Mouse (Mus musculus): Measurements from ENCODE around the gene Dmrtb1.

DNA sequence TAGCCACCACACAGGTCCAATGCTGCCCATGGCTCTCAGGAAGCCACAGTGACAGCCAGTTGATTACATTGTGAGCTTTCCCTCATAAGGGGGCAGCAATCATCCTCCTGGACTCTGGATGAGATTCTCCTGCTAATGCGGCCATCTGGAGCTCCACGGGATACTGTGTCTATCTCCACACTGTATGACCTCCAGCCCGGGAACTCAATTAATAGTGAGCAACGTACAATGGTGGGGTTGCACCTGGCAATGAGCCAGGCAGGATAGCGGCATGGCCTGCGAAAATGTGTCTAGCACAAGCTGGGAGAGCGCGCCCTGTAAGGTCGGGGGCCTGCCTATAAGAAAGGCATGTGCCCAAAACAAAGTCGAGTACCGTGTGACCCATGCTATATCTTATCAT, 23.4 kb downstream of the Dmrtb1 start:
- TF ChIP-seq POLR2A (IDR thresholded peaks at IDR 0.05; ENCODE audit: insufficient read depth, low read length): no peak
- no peak for TF ChIP-seq CTCF (IDR thresholded peaks at IDR 0.05; ENCODE audit: low read depth, low read length)

Data from ES-Bruce4 (cell line).